Mouse (Mus musculus) CH12.LX (cell line): ENCODE results near the gene Cenpp. TPM values are rescaled to one million over a fixed set of nuclear protein-coding genes. Genes with fewer than 3 reads are reported as not detected.

Source experiments
- DNase-seq: peaks from one replicate; pipeline ENCODE4 v3.0.0-alpha.2; 2013; ENCODE audit errors: extremely low read depth
- H3K27ac ChIP-seq: 2 replicates; pipeline ENCODE4 v1.5.1; 2012; ENCODE audit warnings: low read depth, mild to moderate bottlenecking, control low read depth, moderate library complexity; ENCODE audit not compliant: insufficient read depth
- H3K27me3 ChIP-seq: replicated peaks from 2 replicates; pipeline ENCODE3; 2012; ENCODE audit warnings: inconsistent platforms
- H3K36me3 ChIP-seq, 2 experiments: replicated peaks in 1 of 2; 2 replicates each; pipeline versions ENCODE3 to v1.6.1; 2012; ENCODE audit warnings: inconsistent platforms in 1 of 2, low read length in 1 of 2, mild to moderate bottlenecking in 1 of 2, mixed read lengths in 1 of 2, moderate library complexity in 1 of 2; ENCODE audit not compliant: control insufficient read depth in 1 of 2, insufficient read depth in 1 of 2
- H3K4me1 ChIP-seq, 2 experiments: 2 replicates each; pipeline ENCODE4 v1.6.1; 2012; ENCODE audit warnings: inconsistent platforms in 1 of 2, moderate library complexity in 1 of 2; ENCODE audit not compliant: insufficient read depth in 2 of 2, control insufficient read depth in 1 of 2
- H3K4me2 ChIP-seq: 2 replicates; pipeline ENCODE4 v1.6.1; 2012; ENCODE audit warnings: low read depth, mild to moderate bottlenecking, control low read depth; ENCODE audit not compliant: poor library complexity, insufficient read depth, severe bottlenecking
- H3K4me3 ChIP-seq, 3 experiments: fragments of 150-350 bp in 1 of 3; sonication (generic) in 1 of 3; replicated peaks in 1 of 3; 2 replicates each; pipeline versions ENCODE3 to v1.5.1; 2011 to 2012; ENCODE audit warnings: low read depth in 2 of 3, low read length in 2 of 3, mild to moderate bottlenecking in 2 of 3, moderate library complexity in 2 of 3, control low read depth in 1 of 3, improper control_type of control experiment in 1 of 3, inconsistent platforms in 1 of 3, mixed read lengths in 1 of 3; ENCODE audit not compliant: poor library complexity in 1 of 3
- H3K79me2 ChIP-seq: replicated peaks from 2 replicates; pipeline ENCODE4 v1.6.1; 2012; ENCODE audit warnings: mild to moderate bottlenecking, moderate library complexity; ENCODE audit not compliant: control insufficient read depth, poor library complexity, insufficient read depth, severe bottlenecking; ENCODE audit errors: extremely low read depth
- H3K9ac ChIP-seq: 2 replicates; pipeline ENCODE4 v1.6.1; 2012; ENCODE audit warnings: low read depth, mild to moderate bottlenecking, control low read depth, moderate library complexity; ENCODE audit not compliant: insufficient read depth
- H3K9me3 ChIP-seq: replicated peaks from 2 replicates; pipeline ENCODE3; 2012; ENCODE audit warnings: low read length, inconsistent platforms, mixed read lengths
- CHD1 ChIP-seq: IDR thresholded peaks from 2 replicates; pipeline ENCODE4 v1.6.1; 2012; ENCODE audit warnings: low read depth, low read length, improper control_type of control experiment, inconsistent platforms
- ETS1 ChIP-seq: conservative IDR thresholded peaks from 2 replicates; pipeline ENCODE4 v1.6.1; 2012; ENCODE audit warnings: low read depth, mild to moderate bottlenecking, inconsistent platforms, low read length, improper control_type of control experiment, moderate library complexity
- JUND ChIP-seq: conservative IDR thresholded peaks from 2 replicates; pipeline ENCODE4 v1.6.1; 2011; ENCODE audit warnings: low read depth, low read length, improper control_type of control experiment
- MYC ChIP-seq: IDR thresholded peaks from 2 replicates; pipeline ENCODE4 v1.6.1; 2011; ENCODE audit warnings: low read depth, mild to moderate bottlenecking, improper control_type of control experiment, low read length
- SIN3A ChIP-seq: IDR thresholded peaks from 2 replicates; pipeline ENCODE4 v1.6.1; 2012; ENCODE audit warnings: low read length, improper control_type of control experiment, inconsistent platforms
- TCF12 ChIP-seq: IDR thresholded peaks from 2 replicates; pipeline ENCODE4 v1.6.1; 2014; ENCODE audit warnings: low read depth, mild to moderate bottlenecking, inconsistent platforms, low read length, improper control_type of control experiment
- ZKSCAN1 ChIP-seq: IDR thresholded peaks from 2 replicates; pipeline ENCODE4 v1.6.1; 2012; ENCODE audit warnings: low read depth, inconsistent platforms, low read length, improper control_type of control experiment, borderline replicate concordance
- ZMIZ1 ChIP-seq: IDR thresholded peaks from 2 replicates; pipeline ENCODE4 v1.6.1; 2012; ENCODE audit warnings: low read depth, mild to moderate bottlenecking, inconsistent platforms, low read length, improper control_type of control experiment
- ZNF384 ChIP-seq: IDR thresholded peaks from 2 replicates; pipeline ENCODE4 v1.6.1; 2012; ENCODE audit warnings: low read depth, low read length, improper control_type of control experiment, inconsistent platforms
- dilution Hi-C: fragments of 300-500 bp; cut with MboI; formaldehyde crosslinking; loops from 2 replicates; pipeline ENCODE4 v1.14.3; 2020; ENCODE audit warnings: low sequenced_read_pairs; ENCODE audit not compliant: extremely low pct_unique_long_range_greater_than_20kb, extremely low pct_ligation_motif_present
- in situ Hi-C: fragments of 300-500 bp; cut with MboI; formaldehyde crosslinking; loops from 3 replicates; pipeline ENCODE4 v1.14.3; 2019; ENCODE audit warnings: low sequenced_read_pairs, low pct_ligation_motif_present, low pct_unique_long_range_greater_than_20kb, mixed read lengths
- polyA plus RNA-seq: library from polyadenylated mRNA; unstranded; fragments of >175 nt; gene quantifications from 2 replicates; pipeline ENCODE4 v1.2.1, GENCODE M21; 2012; ENCODE audit warnings: low read depth; ENCODE audit not compliant: insufficient read length
- total RNA-seq, 2 experiments: library from RNA; depleted of rRNA; stranded (reverse); fragments of 300-350 nt in 1 of 2; fragments of >200 nt in 1 of 2; gene quantifications; 2 replicates each; pipeline ENCODE4 v1.2.3; 2012 to 2014

Gene Cenpp
- total and polyA plus RNA-seq, 3 experiments, result 11.2 to 35.3 (median 11.8) TPM

- H3K27me3 ChIP-seq, result no peaks in the 10 kb centered on the region
- H3K79me2 ChIP-seq, result no peaks in the 10 kb centered on the region
- no peak for TF ChIP-seq SIN3A
- no peak for TF ChIP-seq ZMIZ1
- no peak for TF ChIP-seq ETS1
- no peak for TF ChIP-seq CHD1
- no peak within 1 kb of the TSS for H3K9ac ChIP-seq
- no peak within 1 kb of the TSS for H3K27ac ChIP-seq
- H3K4me2 ChIP-seq, result no peak within 1 kb of the TSS
- no peak within 1 kb of the TSS for H3K4me3 ChIP-seq
- dilution Hi-C loops (no loop called here), in situ Hi-C loops (no loop called here)
- H3K4me1 ChIP-seq, result peaks cover 0 to 5% of the 10 kb centered on the region in 2 experiments; a peak in 1 of 4 replicates
- no peaks in the 10 kb centered on the region for H3K9me3 ChIP-seq
- no peaks in the 10 kb centered on the region for H3K36me3 ChIP-seq
- DNase-seq, result no peak
Measured at GRCm38 (mm10) chr13:49581541-49582530, 70.7 kb downstream of the Cenpp start, which contains the start of gene Omd. Gene Omd (plus strand): TSS chr13:49582462.

GRCm38 (mm10) chr13:49571418-49571817 lies 81.2 kb downstream of the Cenpp start:
- no peak overlapping the region for H3K4me2 ChIP-seq
- no peak for DNase-seq
- H3K79me2 ChIP-seq, result no peaks in the 10 kb centered on the region
- dilution Hi-C loops, result no loop called here
- H3K9me3 ChIP-seq, result no peaks in the 10 kb centered on the region
- in situ Hi-C loops, result no loop called here
- no peaks in the 10 kb centered on the region for H3K36me3 ChIP-seq
- H3K4me3 ChIP-seq, result no peak overlapping the region
- H3K9ac ChIP-seq, result no peak overlapping the region
- no peaks in the 10 kb centered on the region for H3K4me1 ChIP-seq
- H3K27ac ChIP-seq, result no peak overlapping the region
- TF ChIP-seq SIN3A, result no peak
- no peak for TF ChIP-seq ZMIZ1
- TF ChIP-seq TCF12, result no peak
- TF ChIP-seq MYC, result no peak
- TF ChIP-seq ZKSCAN1, result no peak
- no peak for TF ChIP-seq ZNF384
- no peaks in the 10 kb centered on the region for H3K27me3 ChIP-seq

- no peak overlapping the region for H3K27ac ChIP-seq
- no peak overlapping the region for H3K9ac ChIP-seq
Measured at GRCm38 (mm10) chr13:49570371-49570770, 82.2 kb downstream of the Cenpp start.

More at GRCm38 (mm10) chr13:49570371-49570770, 82.2 kb downstream of the Cenpp start:
- Histone ChIP-seq H3K4me2 (no peak overlapping the region), H3K79me2 (no peaks in the 10 kb centered on the region), H3K4me1 (no peaks in the 10 kb centered on the region), H3K27me3 (no peaks in the 10 kb centered on the region), H3K36me3 (no peaks in the 10 kb centered on the region), H3K4me3 (no peak overlapping the region), H3K9me3 (no peaks in the 10 kb centered on the region)
- in situ Hi-C loops, result no loop called here
- dilution Hi-C loops, result no loop called here
- DNase-seq, result no peak
- TF ChIP-seq JUND, result no peak
